Mouse (Mus musculus) retina, adult 2 months (tissue): ENCODE data around the gene Zfp82.
"Not testable (repeated sequence)": the region's sequence is repeated elsewhere in the genome, so short reads cannot be mapped to it uniquely, and the experiment has no call there.

Source experiments
- DNase-seq: peaks from one replicate; pipeline ENCODE4 v3.0.0-alpha.2; 2012; ENCODE audit warnings: low read depth, low spot score

Gene Zfp82

DNA sequence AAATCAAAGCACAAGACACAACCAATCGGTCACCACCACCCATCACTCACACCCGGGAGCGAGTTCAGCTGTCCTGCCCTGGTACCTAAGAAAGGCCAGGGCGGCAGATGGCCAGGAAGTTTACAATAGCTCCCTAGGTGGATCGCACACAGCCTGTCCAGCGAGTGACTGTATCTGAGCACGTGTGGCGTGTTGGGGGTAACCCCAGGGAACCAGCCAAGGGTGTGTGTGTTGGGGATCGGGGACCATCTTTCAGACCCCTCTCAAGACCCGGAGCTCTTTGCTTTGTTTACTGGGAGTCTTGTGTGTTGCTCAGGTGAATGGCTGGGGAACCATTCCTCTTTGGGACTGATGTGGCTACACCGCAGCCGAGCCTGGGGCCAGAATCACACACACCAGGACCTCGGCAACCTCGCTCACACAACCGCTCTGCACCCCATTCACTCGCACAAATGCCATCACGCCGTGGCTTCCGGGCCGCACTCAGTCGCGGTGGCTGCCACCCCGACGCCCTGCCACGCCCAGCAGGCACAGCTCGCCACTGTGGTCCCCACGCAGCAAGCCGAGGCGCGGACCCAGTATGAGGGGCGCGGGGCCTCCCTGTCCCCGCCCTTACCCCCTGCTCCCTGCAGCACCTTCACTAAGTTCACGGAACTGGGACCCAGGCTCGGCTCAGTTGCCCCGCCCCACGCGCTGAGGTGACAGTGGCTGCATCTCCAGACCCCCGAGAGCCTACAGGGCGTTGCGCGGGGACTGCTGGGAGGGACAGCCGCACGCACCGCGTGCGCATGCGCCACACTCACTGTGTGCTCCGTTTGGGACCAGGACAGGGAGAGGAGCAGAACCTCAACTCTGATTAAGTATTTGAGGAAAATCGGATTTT lies at the start of gene Zfp82:
TSS of gene Zfp82 (minus strand) at position 755 of the 883 bp plus-strand sequence.
- peak; percentile 64 for DNase-seq

DNA sequence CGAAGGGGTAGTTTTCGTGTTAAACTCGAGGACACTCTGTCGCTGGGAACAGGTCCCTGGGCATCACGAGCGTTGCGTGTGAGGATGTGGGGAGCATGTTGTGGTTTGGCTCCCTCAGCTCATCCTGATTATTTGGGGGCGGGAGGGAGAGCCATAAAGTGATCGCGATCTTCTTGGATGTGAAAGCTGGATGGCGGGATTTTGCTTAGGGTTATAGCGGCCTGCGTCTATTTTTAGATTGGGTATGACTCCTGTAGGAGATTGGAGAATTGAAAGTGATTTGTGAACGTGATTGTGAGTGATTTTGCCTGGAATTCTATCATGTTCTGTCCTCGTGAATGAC lies 49.5 kb upstream of the Zfp82 start:
- no peak for DNase-seq

GRCm38 (mm10) chr7:30121308-30122187 lies 48.8 kb upstream of the Zfp82 start, which contains the start of gene Zfp382:
TSS of gene Zfp382 (plus strand) at chr7:30121942.
- DNase-seq = peak; percentile 80

DNA sequence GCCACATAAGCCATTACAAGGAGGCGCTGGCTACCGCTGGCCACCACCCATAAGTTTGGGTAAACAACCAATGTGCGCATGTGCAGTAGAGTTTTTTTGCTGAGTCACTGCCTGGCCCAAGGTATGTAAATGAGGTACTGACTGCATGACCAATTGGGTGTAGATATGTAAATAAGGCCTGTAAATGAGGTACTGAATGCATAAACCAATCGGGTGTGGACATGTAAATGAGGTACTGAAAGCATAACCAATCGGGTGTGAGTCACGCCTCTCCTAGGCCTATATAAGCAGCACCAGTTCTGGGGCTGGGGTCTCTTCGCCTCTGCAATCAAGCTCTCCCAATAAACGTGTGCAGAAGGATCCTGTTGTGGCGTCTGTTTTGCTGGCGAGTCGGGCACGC lies 45.2 kb upstream of the Zfp82 start:
- not testable (repeated sequence) for DNase-seq

- no peak for DNase-seq
These were observed 43.4 kb upstream of the Zfp82 start for GRCm38 (mm10) chr7:30116076-30116475.

DNA sequence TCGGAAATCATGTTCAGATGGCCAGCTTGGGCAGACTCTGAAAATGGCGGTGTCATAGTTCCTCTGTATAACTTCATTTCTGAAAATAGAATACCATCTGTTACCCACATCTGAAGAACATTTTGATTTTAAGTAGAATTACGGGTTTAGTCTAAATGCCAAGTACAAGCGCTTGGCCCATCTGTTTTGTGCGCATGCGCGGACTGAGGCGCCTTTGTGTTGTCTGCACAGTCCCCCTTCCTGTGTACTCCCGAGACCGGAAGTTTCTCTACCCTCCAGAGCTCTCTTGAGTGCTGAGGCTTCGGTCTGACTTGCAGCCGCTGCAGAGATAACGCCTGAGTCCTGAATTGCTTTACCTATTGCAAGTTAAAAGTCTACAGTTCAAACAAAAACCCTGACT lies 26.6 kb upstream of the Zfp82 start:
- no peak for DNase-seq

DNA sequence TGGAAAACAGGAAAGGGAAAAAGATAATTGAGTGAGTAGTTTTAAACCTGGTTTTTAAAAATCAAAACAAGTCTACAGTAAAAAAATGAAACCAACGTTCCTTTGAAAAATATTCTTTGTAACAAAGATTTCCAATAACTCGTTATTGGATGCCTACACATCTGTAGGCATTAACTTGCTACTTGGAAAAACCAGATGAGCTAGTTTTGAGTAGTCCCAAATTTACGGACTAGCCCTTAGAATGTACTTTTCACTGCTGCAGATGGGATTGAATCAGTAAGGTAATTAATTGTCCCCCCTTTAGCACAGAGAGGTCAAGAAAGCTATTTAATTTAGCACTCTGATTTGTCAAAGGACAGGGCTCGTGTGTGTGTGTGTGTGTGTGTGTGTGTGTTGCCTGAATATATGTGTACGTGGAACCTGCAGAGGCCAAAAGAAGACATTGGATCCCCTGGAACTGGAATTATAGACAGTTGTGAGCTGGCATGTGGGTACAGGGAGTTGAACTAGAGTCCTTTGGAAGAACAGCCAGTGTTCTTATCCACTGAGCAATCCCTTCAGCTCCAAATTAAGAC lies 22.9 kb upstream of the Zfp82 start:
- no peak for DNase-seq

DNA sequence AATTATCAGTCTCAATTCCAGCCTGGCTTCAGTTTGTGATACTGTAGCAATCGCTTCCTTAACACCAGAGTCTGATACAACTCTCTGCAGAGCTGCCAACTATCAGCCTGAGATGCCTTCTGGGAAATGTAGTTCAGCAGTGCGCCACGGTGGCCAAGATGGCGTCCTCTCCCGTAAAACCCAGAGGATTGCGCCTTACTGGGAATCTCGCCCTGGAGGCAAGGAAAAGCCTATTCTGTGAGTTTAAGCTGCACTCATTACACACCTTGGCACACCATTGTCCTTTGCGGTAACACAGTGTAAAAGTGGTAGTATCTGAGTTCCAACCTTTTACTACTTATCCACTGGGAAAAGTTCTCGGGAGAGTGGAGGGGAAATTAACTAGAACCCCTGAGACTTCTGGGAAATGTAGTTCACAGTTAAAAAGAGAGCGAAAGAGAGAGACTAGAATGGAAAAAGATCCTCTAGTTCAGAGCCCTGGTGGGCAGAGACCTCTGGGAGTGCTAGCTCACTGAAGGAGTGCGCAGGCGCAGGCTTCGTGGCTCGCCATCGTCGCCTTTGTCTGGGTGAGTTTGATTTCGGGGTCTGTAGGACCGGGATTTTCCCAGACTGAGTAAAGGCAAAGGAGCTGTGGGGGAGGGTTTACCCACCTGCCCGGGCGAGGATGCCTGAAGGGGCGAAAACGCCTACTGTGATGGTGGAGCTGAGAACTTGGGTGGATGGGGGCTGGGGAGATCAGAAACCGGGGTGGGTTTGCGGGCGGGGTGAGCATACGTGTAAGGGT lies 22.1 kb upstream of the Zfp82 start, which contains the start of gene Zfp260:
TSS of gene Zfp260 (plus strand) at position 132 of the 784 bp plus-strand sequence.
- DNase-seq = peak; percentile 72

- DNase-seq = no peak
These were observed 21.3 kb upstream of the Zfp82 start for GRCm38 (mm10) chr7:30093918-30094415.

DNA sequence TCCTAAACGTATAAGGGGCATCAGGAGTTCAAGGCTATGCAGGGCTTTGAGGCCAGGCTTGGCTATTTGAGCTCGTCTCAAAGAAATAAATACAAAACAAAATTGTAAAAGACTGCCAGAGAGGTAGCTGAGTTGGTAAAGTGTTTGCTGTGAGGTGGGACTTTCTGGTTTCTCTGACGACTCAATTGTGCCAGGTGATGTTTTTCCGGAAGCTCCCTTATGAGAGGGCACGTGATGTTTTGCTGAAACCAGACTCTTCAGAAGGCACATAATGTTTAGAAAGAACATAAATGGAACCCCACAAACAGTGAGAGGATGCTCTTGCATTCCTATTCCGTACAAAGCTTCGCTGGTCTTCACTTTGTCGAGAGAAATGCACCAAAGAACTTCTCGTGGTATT lies 20.0 kb upstream of the Zfp82 start:
- DNase-seq = no peak

DNA sequence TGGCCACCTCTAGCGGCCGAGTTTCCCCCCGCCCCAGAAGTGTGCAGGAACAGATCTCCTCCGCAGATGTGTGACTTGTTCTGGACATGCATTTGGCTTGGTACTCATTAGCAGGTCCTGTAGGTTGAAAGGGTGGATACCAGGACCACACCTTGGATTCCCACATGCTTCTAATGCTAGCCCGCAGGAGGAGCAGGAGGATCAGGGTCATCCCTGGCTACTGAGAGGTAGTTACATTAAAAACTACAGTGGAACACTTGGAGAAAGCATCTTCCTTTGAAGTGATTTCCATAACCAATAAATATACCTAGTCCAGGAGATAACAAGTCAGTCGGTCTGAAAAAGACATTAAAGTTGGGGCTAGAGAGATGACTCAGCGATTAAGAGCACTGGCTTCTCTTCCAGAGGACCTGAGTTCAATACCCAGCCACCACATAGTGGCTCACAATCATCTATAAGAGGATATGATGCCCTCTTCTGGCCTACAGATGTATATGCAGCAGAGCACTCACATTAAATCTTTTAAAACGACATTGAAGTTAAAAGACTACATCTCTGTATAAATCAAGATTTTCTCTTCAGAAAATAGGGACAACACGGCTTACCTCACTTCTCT lies 18.4 kb upstream of the Zfp82 start:
- DNase-seq = peak; percentile 32

DNA sequence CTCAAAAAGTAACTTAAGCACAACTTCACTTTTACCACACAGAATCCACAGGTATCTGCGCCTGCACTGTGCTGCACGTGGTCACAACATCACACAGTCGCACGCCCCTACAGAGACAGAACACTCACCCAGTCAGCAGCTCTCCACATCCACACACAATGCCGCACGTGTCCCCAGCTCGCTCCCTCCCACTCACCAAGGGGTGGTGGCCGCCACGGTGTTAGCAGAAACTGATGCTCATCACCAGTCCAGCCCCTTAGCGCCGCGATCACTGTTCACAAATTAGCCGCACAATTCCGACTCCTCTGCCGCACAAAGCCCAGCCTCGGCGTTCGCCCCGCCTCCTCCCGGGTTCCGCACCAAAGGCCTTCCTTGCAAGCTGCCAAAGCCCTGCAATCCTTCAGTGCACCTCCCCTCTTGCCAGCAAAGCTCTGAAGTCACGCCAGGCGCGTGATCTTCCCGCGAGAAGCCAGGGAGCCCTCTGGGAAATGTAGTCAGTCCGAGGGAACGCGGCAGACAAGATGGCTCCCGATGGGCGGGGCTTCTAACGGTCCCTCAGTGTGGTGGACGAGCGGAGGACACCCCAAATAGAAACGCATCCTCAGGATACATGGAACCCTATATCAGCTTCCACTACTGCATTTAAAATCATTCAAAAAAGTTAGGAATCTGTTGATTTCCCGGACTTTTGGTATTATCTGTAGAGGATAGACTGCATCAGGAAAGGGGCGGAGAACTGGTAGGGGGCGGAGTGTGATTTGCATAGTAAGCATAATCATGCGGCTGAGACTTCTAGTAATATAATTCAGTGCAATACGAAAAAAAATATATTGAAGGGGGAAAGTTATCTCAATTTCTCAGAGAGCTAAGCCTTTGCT lies 17.6 kb upstream of the Zfp82 start, which contains the start of the genes Gm26920 and Zfp566:
TSS of gene Gm26920 (minus strand) at position 319 of the 878 bp plus-strand sequence.
TSS of gene Zfp566 (minus strand) at position 436 of the 878 bp plus-strand sequence.
- DNase-seq = peak; percentile 95

DNA sequence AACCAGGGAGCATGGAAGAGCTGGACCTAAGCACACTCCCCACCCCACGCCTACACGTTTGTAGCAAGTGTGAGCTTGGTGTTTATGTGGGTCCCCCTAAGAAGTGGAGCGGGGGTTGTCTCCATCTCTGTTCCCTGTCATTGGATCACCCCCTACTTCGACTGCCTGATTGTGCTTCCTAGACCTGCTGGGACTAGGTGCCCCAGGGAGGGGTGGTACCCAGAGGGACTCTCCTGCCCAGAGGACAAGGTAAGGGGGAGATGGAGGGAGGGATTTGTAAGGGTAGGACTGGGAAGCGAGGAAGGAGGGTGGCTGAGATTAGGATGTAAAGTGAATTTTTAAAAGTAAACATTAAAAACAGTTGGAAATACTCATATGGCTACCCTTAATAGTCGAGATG lies 16.7 kb upstream of the Zfp82 start:
- DNase-seq = no peak

GRCm38 (mm10) chr7:30086524-30086923 lies 13.8 kb upstream of the Zfp82 start:
- no peak for DNase-seq

GRCm38 (mm10) chr7:30064622-30065021 lies 8.1 kb downstream of the Zfp82 start:
- no peak for DNase-seq

DNA sequence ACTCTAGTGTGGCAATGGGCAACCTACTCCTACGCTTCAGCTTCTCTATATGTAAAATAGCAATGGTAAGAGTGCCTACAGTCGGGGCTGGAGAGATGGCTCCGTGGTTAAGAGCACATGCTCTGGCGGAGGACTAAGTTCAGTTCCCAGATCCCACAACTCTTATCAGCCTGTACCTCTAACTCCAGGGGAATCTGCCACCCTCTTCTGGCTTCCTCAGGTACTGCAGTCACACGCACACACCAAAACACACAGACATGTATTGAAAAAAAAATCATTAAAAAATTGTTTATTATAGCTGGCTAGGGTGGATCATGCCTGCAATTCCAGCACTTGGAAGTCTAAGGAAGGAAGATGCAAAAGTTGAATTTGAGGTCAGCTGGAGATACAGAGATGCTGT lies 10.2 kb downstream of the Zfp82 start:
- no peak for DNase-seq

DNA sequence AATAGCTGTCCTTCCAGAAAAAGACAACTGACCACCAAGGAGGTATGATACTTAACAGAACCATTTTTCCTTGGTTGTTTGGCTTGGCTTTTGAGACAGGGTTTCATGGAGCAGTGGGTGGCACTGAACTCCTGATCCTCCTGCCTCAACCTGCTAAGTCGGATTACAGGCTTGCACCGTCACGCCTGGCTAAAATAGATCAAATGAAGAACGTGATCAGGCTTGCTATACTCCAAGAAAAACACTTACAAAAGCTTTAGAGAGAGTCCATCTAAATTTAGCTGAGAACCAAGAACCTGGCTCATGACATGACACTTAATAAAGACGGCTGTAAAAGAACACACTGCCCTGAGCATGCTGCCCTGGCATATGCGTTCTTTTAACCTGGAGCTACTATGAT lies 12.4 kb downstream of the Zfp82 start:
- no peak for DNase-seq

DNA sequence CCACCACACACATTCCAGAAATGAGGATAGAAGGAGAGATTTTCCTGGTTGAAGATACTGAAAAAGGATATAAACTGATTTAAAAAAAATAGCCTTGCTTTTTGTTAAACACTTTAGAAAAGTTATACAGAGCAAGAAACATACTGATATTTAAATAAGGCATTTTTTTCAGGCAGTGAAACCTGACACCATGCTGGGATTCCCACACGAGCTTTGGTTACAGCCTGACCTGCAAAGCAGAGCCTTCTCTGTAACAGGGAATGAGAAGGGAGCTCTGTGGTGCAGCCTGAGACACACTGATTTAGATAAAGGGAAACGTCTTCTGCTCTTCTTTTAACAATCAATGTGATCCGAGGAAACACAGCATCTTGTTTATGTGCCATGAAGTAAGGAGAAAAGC lies 19.1 kb downstream of the Zfp82 start:
- no peak for DNase-seq

DNA sequence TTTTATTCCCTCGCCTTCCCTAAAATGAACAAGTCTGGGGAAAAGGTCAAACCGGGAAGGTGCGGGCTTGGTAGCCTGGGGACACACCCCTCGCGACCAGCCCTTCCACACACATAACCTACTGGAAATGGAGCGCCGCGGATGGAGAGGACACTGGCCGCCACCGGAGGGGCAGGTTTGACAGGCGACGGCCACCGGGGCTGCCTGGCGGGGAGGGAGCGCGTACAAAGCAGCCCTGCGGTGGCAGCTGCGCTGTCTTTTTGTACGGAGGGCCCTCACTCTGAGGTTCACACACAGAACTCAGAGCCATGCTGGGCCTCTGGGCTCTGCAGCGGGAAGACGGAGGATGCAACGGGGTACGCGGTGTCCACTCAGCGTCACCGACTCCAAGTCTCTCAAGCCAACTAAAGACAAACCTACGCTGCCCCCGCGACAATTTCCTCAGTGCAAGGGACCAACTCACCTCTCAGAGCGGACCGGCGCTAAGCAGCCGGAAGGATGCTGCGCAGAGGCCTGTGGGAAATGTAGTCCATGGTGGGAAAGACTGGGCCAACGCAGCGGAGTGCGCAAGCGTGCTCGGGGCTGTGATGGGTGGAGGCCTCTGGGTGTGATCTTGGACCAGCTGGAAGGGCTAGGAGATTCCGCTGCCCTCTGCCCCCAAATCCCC lies 21.7 kb downstream of the Zfp82 start, which contains the start of gene Zfp14:
TSS of gene Zfp14 (minus strand) at position 499 of the 667 bp plus-strand sequence.
- DNase-seq = peak; percentile 81
